Mouse (Mus musculus) heart, embryonic 15.5 days (tissue): ENCODE data around the gene Heatr4. TPM values are rescaled to one million over a fixed set of nuclear protein-coding genes. Genes with fewer than 3 reads are reported as not detected.

Source experiments
- ATAC-seq: fragments of 200-750 bp; cut with Nextera tagmentation; replicated peaks from 2 replicates; pipeline ENCODE4 v1.8.0; 2017; ENCODE audit warnings: low read depth, moderate TSS enrichment; ENCODE audit not compliant: insufficient number of reproducible peaks, insufficient read depth, low FRiP score
- H3K27ac ChIP-seq: fragments of 300-500 bp; sonication (generic); 2 replicates; pipeline ENCODE4 v1.5.1; 2015; ENCODE audit warnings: mild to moderate bottlenecking, inconsistent platforms
- H3K27me3 ChIP-seq: fragments of 300-500 bp; sonication (generic); 2 replicates; pipeline ENCODE4 v1.6.1; 2015; ENCODE audit warnings: inconsistent platforms
- H3K36me3 ChIP-seq: fragments of 300-500 bp; sonication (generic); 2 replicates; pipeline ENCODE4 v1.6.1; 2015; ENCODE audit warnings: mild to moderate bottlenecking, inconsistent platforms
- H3K4me1 ChIP-seq: fragments of 300-500 bp; sonication (generic); replicated peaks from 2 replicates; pipeline ENCODE4 v1.6.1; 2015; ENCODE audit warnings: inconsistent platforms
- H3K4me2 ChIP-seq: fragments of 300-500 bp; sonication (generic); 2 replicates; pipeline ENCODE4 v1.6.1; 2015; ENCODE audit warnings: inconsistent platforms, mild to moderate bottlenecking, moderate library complexity
- H3K4me3 ChIP-seq: fragments of 300-500 bp; sonication (generic); 2 replicates; pipeline ENCODE4 v1.5.1; 2015; ENCODE audit warnings: mild to moderate bottlenecking, inconsistent platforms
- H3K9ac ChIP-seq: fragments of 300-500 bp; sonication (generic); 2 replicates; pipeline ENCODE4 v1.6.1; 2015; ENCODE audit warnings: mild to moderate bottlenecking, inconsistent platforms
- H3K9me3 ChIP-seq: fragments of 300-500 bp; sonication (generic); replicated peaks from 2 replicates; pipeline ENCODE4 v1.6.1; 2016; ENCODE audit warnings: inconsistent platforms
- WGBS: fragments of 180-500 bp; shearing (Covaris S2); methylation state at CpG from one replicate; pipeline ENCODE4 v1.1.7; 2015; ENCODE audit warnings: mixed read lengths; 5-methylcytosine and 5-hydroxymethylcytosine counted together
- polyA plus RNA-seq: library from polyadenylated mRNA; unstranded; fragments of >200 nt; fragmentation: Nextera tagmentation; extraction: Ambion mirVana; gene quantifications from 2 replicates; pipeline ENCODE4 v1.2.1, GENCODE M21; 2015

The Heatr4 gene
- polyA plus RNA-seq, 1 experiment from 2014 or later, result not detected

DNA sequence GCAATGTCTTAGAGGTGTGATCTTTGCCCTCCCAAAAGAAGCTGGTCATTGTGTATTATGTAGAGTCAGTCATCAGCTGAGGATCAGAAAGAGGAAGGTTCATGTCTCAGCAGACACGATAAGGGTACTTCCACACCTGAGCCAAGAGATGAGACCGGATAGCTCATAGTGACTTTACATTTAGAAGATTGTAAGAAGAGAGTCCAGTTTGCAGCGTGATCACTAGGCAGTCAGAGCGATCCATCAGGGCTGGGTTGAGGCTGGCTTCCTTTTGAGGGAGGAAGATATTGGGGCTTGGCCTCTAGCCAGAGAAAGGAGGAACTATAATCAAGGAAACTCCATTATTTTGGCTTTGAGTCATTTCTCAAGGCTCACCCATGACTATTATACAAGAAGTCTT, 56.9 kb downstream of the Heatr4 start:
- no peak for ATAC-seq
- WGBS, result 57% methylated on average over 4 of the region's 4 CpGs

GRCm38 (mm10) chr12:83926061-83926460, 58.6 kb downstream of the Heatr4 start:
- Histone ChIP-seq H3K27ac (no peak overlapping the region), H3K9ac (no peak overlapping the region), H3K27me3 (no peaks in the 10 kb centered on the region), H3K4me3 (no peak overlapping the region), H3K9me3 (no peaks in the 10 kb centered on the region), H3K4me2 (no peak overlapping the region), H3K4me1 (peaks cover 40% of the 10 kb centered on the region), H3K36me3 (no peaks in the 10 kb centered on the region)
- ATAC-seq, result no peak
- WGBS, result 64% methylated on average over 2 of the region's 2 CpGs

More for the DNA sequence above, 56.9 kb downstream of the Heatr4 start:
- Histone ChIP-seq H3K36me3 (no peaks in the 10 kb centered on the region), H3K9ac (no peak overlapping the region), H3K9me3 (no peaks in the 10 kb centered on the region), H3K27ac (0 out of 2 replicates have a peak overlapping the region, but pooled peaks have one; percentile 49), H3K4me2 (no peak overlapping the region), H3K4me1 (peaks cover 39% of the 10 kb centered on the region), H3K27me3 (no peaks in the 10 kb centered on the region), H3K4me3 (no peak overlapping the region)

GRCm38 (mm10) chr12:83925160-83925703, 59.4 kb downstream of the Heatr4 start:
- Histone ChIP-seq H3K4me1 (peaks cover 45% of the 10 kb centered on the region), H3K4me2 (peak overlapping the region; percentile 36), H3K4me3 (no peak overlapping the region), H3K9ac (no peak overlapping the region), H3K9me3 (no peaks in the 10 kb centered on the region), H3K27me3 (no peaks in the 10 kb centered on the region), H3K27ac (0 out of 2 replicates have a peak overlapping the region, but pooled peaks have one; percentile 8), H3K36me3 (no peaks in the 10 kb centered on the region)
- no peak for ATAC-seq
- WGBS, result 42% methylated on average over 7 of the region's 7 CpGs

GRCm38 (mm10) chr12:83924332-83924731, 60.3 kb downstream of the Heatr4 start:
- H3K4me1 ChIP-seq, result peaks cover 49% of the 10 kb centered on the region
- 37% methylated on average over 3 of the region's 3 CpGs for WGBS
- H3K4me2 ChIP-seq, result no peak overlapping the region
- H3K9ac ChIP-seq, result no peak overlapping the region
- H3K36me3 ChIP-seq, result no peaks in the 10 kb centered on the region
- no peaks in the 10 kb centered on the region for H3K9me3 ChIP-seq
- peak overlapping the region; percentile 4; the same call in 1 of the 2 replicates for H3K27ac ChIP-seq
- no peak overlapping the region for H3K4me3 ChIP-seq
- no peak for ATAC-seq
- no peaks in the 10 kb centered on the region for H3K27me3 ChIP-seq

- Histone ChIP-seq H3K9me3 (no peaks in the 10 kb centered on the region), H3K27me3 (no peaks in the 10 kb centered on the region), H3K36me3 (no peaks in the 10 kb centered on the region), H3K27ac (peak overlapping the region; percentile 83; the same call in 1 of the 2 replicates), H3K4me2 (peak overlapping the region; percentile 61; the same call in 1 of the 2 replicates), H3K4me3 (no peak overlapping the region), H3K4me1 (peaks cover 46% of the 10 kb centered on the region), H3K9ac (no peak overlapping the region)
- 21% methylated on average over 1 of the region's 1 CpGs for WGBS
- ATAC-seq, result no peak
These were observed 61.2 kb downstream of the Heatr4 start for GRCm38 (mm10) chr12:83923486-83923859.

DNA sequence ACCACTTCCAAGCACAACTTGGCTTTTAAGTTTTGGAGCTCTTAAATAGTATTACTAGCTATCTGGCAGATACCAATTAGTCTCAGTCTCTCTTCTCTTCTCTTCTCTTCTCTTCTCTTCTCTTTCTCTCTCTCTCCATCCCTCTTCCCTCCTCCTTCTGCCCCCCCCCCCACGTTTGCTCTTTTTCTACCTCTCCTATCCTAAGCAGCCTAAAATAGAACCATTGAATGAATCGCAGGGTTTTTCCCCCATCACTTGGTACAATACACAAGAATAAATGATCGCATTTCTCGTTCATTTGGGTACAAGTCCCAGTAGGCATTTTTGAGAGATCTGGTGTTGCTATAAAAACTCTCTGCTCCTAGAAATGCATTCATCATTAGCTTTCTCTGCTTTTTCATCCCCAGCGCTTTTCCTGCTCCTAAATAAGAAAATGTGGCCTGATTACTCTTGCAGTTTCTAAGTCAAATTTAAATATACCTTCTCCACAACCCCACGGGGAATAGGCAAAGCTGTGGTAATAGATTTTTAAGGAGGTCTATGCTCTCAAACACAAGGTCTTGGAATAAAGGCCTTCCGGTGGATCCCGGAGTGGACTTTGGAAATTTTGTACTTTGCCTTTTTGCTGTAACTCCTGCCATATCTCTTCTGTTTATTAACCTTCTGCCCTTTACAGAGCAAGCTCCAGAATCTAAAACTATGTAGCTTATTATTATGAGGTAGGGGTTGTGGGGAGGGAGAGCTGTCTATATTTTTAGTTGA, 61.7 kb downstream of the Heatr4 start:
- Histone ChIP-seq H3K4me3 (peak overlapping the region; percentile 74), H3K36me3 (no peaks in the 10 kb centered on the region), H3K27me3 (no peaks in the 10 kb centered on the region), H3K9ac (peak overlapping the region; percentile 63), H3K9me3 (no peaks in the 10 kb centered on the region), H3K4me1 (peaks cover 43% of the 10 kb centered on the region), H3K27ac (peak overlapping the region; percentile 83), H3K4me2 (peak overlapping the region; percentile 61)
- 35% methylated on average over 8 of the region's 8 CpGs for WGBS
- no peak for ATAC-seq

- Histone ChIP-seq H3K27me3 (no peaks in the 10 kb centered on the region), H3K4me1 (peaks cover 41% of the 10 kb centered on the region), H3K4me2 (peak within 1 kb of the TSS; percentile 80), H3K36me3 (no peaks in the 10 kb centered on the region), H3K9me3 (no peaks in the 10 kb centered on the region), H3K4me3 (peak within 1 kb of the TSS; percentile 74), H3K27ac (peak within 1 kb of the TSS; percentile 94), H3K9ac (peak within 1 kb of the TSS; percentile 86)
- ATAC-seq, result peak; percentile 99
- under 1% methylated on average over 61 of the region's 63 CpGs for WGBS
These were observed 62.9 kb downstream of the Heatr4 start, which contains the start of gene Numb for GRCm38 (mm10) chr12:83921535-83922381. TSS of gene Numb (minus strand) at chr12:83921934.

GRCm38 (mm10) chr12:83920721-83921441, 63.8 kb downstream of the Heatr4 start:
- under 1% methylated on average over 31 of the region's 31 CpGs for WGBS
- Histone ChIP-seq H3K27ac (peak overlapping the region; percentile 94), H3K9ac (peak overlapping the region; percentile 86), H3K4me1 (peaks cover 39% of the 10 kb centered on the region), H3K9me3 (no peaks in the 10 kb centered on the region), H3K27me3 (no peaks in the 10 kb centered on the region), H3K4me2 (peak overlapping the region; percentile 80), H3K36me3 (no peaks in the 10 kb centered on the region), H3K4me3 (peak overlapping the region; percentile 74)
- no peak for ATAC-seq

DNA sequence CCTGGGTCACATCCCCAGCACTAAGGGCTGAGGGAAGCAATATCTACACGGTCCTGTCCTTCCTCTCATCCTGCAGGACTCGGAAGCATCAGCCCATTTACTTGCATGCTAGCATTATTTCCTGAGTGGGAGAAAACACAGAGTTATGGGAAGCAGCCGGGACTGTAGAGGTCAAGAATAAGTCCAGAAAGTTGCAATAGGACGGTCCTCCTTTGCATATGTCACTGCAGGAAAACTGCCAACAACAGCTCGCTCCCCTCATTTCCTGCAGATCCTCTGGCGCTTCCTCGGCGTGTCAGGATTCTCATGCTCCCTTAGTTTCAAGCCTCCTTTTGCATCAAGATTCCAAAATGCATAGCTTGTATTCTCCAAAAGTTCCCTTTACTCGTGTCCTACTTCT, 67.8 kb downstream of the Heatr4 start:
- peak overlapping the region; percentile 45; the same call in 1 of the 2 replicates for H3K27ac ChIP-seq
- no peak overlapping the region for H3K4me2 ChIP-seq
- WGBS, result 50% methylated on average over 9 of the region's 9 CpGs

GRCm38 (mm10) chr12:83914797-83915196, 69.9 kb downstream of the Heatr4 start:
- ATAC-seq, result no peak
- Histone ChIP-seq H3K4me1 (peaks cover 16% of the 10 kb centered on the region; the same call in 1 of the 2 replicates), H3K4me3 (no peak overlapping the region), H3K36me3 (no peaks in the 10 kb centered on the region), H3K27me3 (no peaks in the 10 kb centered on the region), H3K9ac (no peak overlapping the region), H3K4me2 (no peak overlapping the region), H3K9me3 (no peaks in the 10 kb centered on the region), H3K27ac (no peak overlapping the region)
- 68% methylated on average over 1 of the region's 1 CpGs for WGBS

More for the DNA sequence above, 67.8 kb downstream of the Heatr4 start:
- no peak for ATAC-seq
- Histone ChIP-seq H3K27me3 (no peaks in the 10 kb centered on the region), H3K36me3 (no peaks in the 10 kb centered on the region), H3K9ac (no peak overlapping the region), H3K9me3 (no peaks in the 10 kb centered on the region), H3K4me1 (peaks cover 19% of the 10 kb centered on the region), H3K4me3 (no peak overlapping the region)
